Mouse (Mus musculus) forebrain, embryonic 14.5 days (tissue): ENCODE results near the gene Grn. TPM values are rescaled to one million over a fixed set of nuclear protein-coding genes. Genes with fewer than 3 reads are reported as not detected.

Experiments used
- ATAC-seq: fragments of 200-750 bp; cut with Nextera tagmentation; 2 replicates; pipeline ENCODE4 v1.8.0; 2017; ENCODE audit warnings: mild to moderate bottlenecking, moderate library complexity
- DNase-seq: peaks from one replicate; pipeline ENCODE4 v3.0.0-alpha.2; 2015; ENCODE audit warnings: low spot score
- H3K27ac ChIP-seq: fragments of 300-500 bp; sonication (generic); 2 replicates; pipeline ENCODE4 v1.5.1; 2014; ENCODE audit warnings: low read depth, mild to moderate bottlenecking, control low read depth, low read length, moderate library complexity
- H3K27me3 ChIP-seq: fragments of 300-500 bp; sonication (generic); replicated peaks from 2 replicates; pipeline ENCODE4 v1.6.1; 2014; ENCODE audit warnings: low read length, control low read depth, mixed read lengths; ENCODE audit not compliant: control insufficient read depth, insufficient read depth
- H3K36me3 ChIP-seq: fragments of 300-500 bp; sonication (generic); 2 replicates; pipeline ENCODE4 v1.6.1; 2014; ENCODE audit warnings: low read length, control low read depth; ENCODE audit not compliant: control insufficient read depth, insufficient read depth
- H3K4me1 ChIP-seq: fragments of 300-500 bp; sonication (generic); 2 replicates; pipeline ENCODE4 v1.6.1; 2014; ENCODE audit warnings: antibody characterized with exemption, low read length, control low read depth; ENCODE audit not compliant: control insufficient read depth, insufficient read depth
- H3K4me2 ChIP-seq: fragments of 300-500 bp; sonication (generic); 2 replicates; pipeline ENCODE4 v1.6.1; 2014; ENCODE audit warnings: mild to moderate bottlenecking, control low read depth, low read length
- H3K4me3 ChIP-seq: fragments of 300-500 bp; sonication (generic); 2 replicates; pipeline ENCODE4 v1.5.1; 2014; ENCODE audit warnings: low read depth, low read length, control low read depth
- H3K9ac ChIP-seq: fragments of 300-500 bp; sonication (generic); 2 replicates; pipeline ENCODE4 v1.6.1; 2014; ENCODE audit warnings: mild to moderate bottlenecking, low read length, control low read depth, moderate library complexity
- H3K9me3 ChIP-seq: fragments of 300-500 bp; sonication (generic); replicated peaks from 2 replicates; pipeline ENCODE4 v1.6.1; 2016; ENCODE audit warnings: low read length, control low read depth, mixed read lengths; ENCODE audit not compliant: control insufficient read depth
- WGBS: fragments of 180-500 bp; shearing (Covaris S2); extraction: QIAGEN DNeasy Blood & Tissue Kit; methylation state at CpG from one replicate; pipeline ENCODE4 v1.1.7; 2014; 5-methylcytosine and 5-hydroxymethylcytosine counted together
- polyA plus RNA-seq: library from polyadenylated mRNA; unstranded; fragments of >200 nt; fragmentation: Nextera tagmentation; extraction: Ambion mirVana; gene quantifications from 2 replicates; pipeline ENCODE4 v1.2.1, GENCODE M21; 2014

Gene Grn
- polyA plus RNA-seq, 1 experiment from 2014 or later = 28.6 TPM

- 85% methylated on average over 11 of the region's 11 CpGs for WGBS
- DNase-seq (no peak), ATAC-seq (no peak)
- H3K27me3 ChIP-seq = no peaks in the 10 kb centered on the region
- H3K4me3 ChIP-seq = no peak overlapping the region
- peaks cover 14% of the 10 kb centered on the region for H3K4me1 ChIP-seq
- peak overlapping the region; percentile 87; the same call in 1 of the 2 replicates for H3K9ac ChIP-seq
- peak overlapping the region; percentile 68; the same call in 1 of the 2 replicates for H3K4me2 ChIP-seq
- no peak overlapping the region for H3K27ac ChIP-seq
- no peaks in the 10 kb centered on the region for H3K9me3 ChIP-seq
- H3K36me3 ChIP-seq = peaks cover 43% of the 10 kb centered on the region
These were observed 24.4 kb upstream of the Grn start for GRCm38 (mm10) chr11:102405544-102406285.

GRCm38 (mm10) chr11:102406401-102406800 is 23.7 kb upstream of the Grn start:
- Histone ChIP-seq H3K27me3 (no peaks in the 10 kb centered on the region), H3K4me3 (peak overlapping the region; percentile 64), H3K36me3 (peaks cover 36% of the 10 kb centered on the region), H3K9me3 (no peaks in the 10 kb centered on the region), H3K4me2 (peak overlapping the region; percentile 68), H3K4me1 (peaks cover 14% of the 10 kb centered on the region), H3K27ac (no peak overlapping the region), H3K9ac (peak overlapping the region; percentile 87)
- ATAC-seq = no peak
- DNase-seq = no peak
- WGBS = 9% methylated on average over 3 of the region's 3 CpGs

- under 1% methylated on average over 66 of the region's 85 CpGs for WGBS
These were observed 22.9 kb upstream of the Grn start for GRCm38 (mm10) chr11:102406900-102407833.

GRCm38 (mm10) chr11:102407834-102408215 is 22.3 kb upstream of the Grn start, which contains the start of gene Slc25a39:
Gene Slc25a39, minus strand, starts transcription at chr11:102407946.
- Histone ChIP-seq H3K4me2 (peak within 1 kb of the TSS; percentile 68), H3K4me1 (peaks cover 14% of the 10 kb centered on the region), H3K9me3 (no peaks in the 10 kb centered on the region), H3K27me3 (no peaks in the 10 kb centered on the region), H3K9ac (peak within 1 kb of the TSS; percentile 87), H3K36me3 (peaks cover 22% of the 10 kb centered on the region), H3K4me3 (peak within 1 kb of the TSS; percentile 64), H3K27ac (peak within 1 kb of the TSS; percentile 56)
- no peak for ATAC-seq
- no peak for DNase-seq
- 1% methylated on average over 19 of the region's 19 CpGs for WGBS

More at GRCm38 (mm10) chr11:102406900-102407833, 22.9 kb upstream of the Grn start:
- Histone ChIP-seq H3K4me2 (peak overlapping the region; percentile 68), H3K4me3 (peak overlapping the region; percentile 64), H3K9ac (peak overlapping the region; percentile 87), H3K27me3 (no peaks in the 10 kb centered on the region), H3K4me1 (peaks cover 14% of the 10 kb centered on the region), H3K36me3 (peaks cover 28% of the 10 kb centered on the region), H3K27ac (peak overlapping the region; percentile 56), H3K9me3 (no peaks in the 10 kb centered on the region)
- DNase-seq (peak; percentile 91), ATAC-seq (peak; percentile 72)

GRCm38 (mm10) chr11:102408344-102408876 is 21.7 kb upstream of the Grn start:
- Histone ChIP-seq H3K27me3 (no peaks in the 10 kb centered on the region), H3K9ac (peak overlapping the region; percentile 87; the same call in 1 of the 2 replicates), H3K4me1 (peaks cover 14% of the 10 kb centered on the region), H3K4me3 (peak overlapping the region; percentile 64), H3K9me3 (no peaks in the 10 kb centered on the region), H3K36me3 (peaks cover 16% of the 10 kb centered on the region), H3K27ac (peak overlapping the region; percentile 56; the same call in 1 of the 2 replicates), H3K4me2 (peak overlapping the region; percentile 68)
- ATAC-seq = peak; percentile 95
- under 1% methylated on average over 32 of the region's 32 CpGs for WGBS
- DNase-seq = peak; percentile 99

GRCm38 (mm10) chr11:102408888-102409794 is 21.0 kb upstream of the Grn start:
- no peaks in the 10 kb centered on the region for H3K9me3 ChIP-seq
- DNase-seq (no peak), ATAC-seq (no peak)
- peak overlapping the region; percentile 68 for H3K4me2 ChIP-seq
- peak overlapping the region; percentile 22; the same call in 1 of the 2 replicates for H3K9ac ChIP-seq
- peak overlapping the region; percentile 64; the same call in 1 of the 2 replicates for H3K4me3 ChIP-seq
- H3K36me3 ChIP-seq = peaks cover 9% of the 10 kb centered on the region
- H3K27ac ChIP-seq = 0 out of 2 replicates have a peak overlapping the region, but pooled peaks have one; percentile 10
- WGBS = 40% methylated on average over 15 of the region's 15 CpGs
- no peaks in the 10 kb centered on the region for H3K27me3 ChIP-seq
- H3K4me1 ChIP-seq = peaks cover 14% of the 10 kb centered on the region

- Histone ChIP-seq H3K9ac (no peak overlapping the region), H3K4me2 (no peak overlapping the region), H3K9me3 (no peaks in the 10 kb centered on the region), H3K27me3 (no peaks in the 10 kb centered on the region), H3K4me1 (peaks cover 14% of the 10 kb centered on the region), H3K27ac (no peak overlapping the region), H3K4me3 (no peak overlapping the region), H3K36me3 (0 out of 2 replicates have a peak, but pooled peaks cover 3% of the 10 kb centered on the region)
- ATAC-seq (no peak), DNase-seq (no peak)
- 71% methylated on average over 3 of the region's 3 CpGs for WGBS
These were observed 20.3 kb upstream of the Grn start for GRCm38 (mm10) chr11:102409795-102410330.
